Mouse (Mus musculus): ENCODE results near the gene Fam173b. TPM values are rescaled to one million over a fixed set of nuclear protein-coding genes. Genes with fewer than 3 reads are reported as not detected.
A peak's percentile ranks its signal among the peaks of the same experiment; 100 is the strongest.

Fam173b gene
- total RNA-seq, 2 experiments from 2014 or later, result 12.9 to 13.5 TPM

DNA sequence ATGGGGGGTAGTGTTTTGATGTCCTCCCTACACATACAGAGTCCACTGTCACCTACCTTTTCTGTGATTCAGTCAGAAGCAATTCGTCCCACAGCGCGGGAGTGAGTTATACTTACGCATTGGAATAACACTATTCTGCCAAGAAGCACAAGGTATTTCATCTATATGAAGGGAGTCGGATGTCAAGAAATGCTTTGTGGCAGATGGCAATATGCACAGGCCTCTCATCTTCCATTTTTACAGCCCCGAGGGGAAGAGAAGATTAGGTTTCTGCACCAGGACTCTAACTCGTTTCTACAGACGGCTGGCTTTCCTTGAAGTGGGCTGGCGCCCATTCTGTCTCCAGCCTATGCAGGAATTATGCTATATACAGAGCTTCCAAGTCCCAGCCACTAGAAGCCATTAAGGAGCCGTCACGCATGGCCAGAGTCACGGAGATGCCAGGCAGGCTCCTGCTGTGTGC is 29.8 kb downstream of the Fam173b start:
- no peak for DNase-seq (ENCODE audit: low spot score in 2 of 2)

- no peak for DNase-seq (ENCODE audit: low spot score in 2 of 2)
Measured at GRCm38 (mm10) chr15:31632478-31632877, 30.8 kb downstream of the Fam173b start.

GRCm38 (mm10) chr15:31634582-31634981 is 32.9 kb downstream of the Fam173b start:
- DNase-seq (ENCODE audit: low spot score in 2 of 2), result peak; percentile 78 to 94

DNA sequence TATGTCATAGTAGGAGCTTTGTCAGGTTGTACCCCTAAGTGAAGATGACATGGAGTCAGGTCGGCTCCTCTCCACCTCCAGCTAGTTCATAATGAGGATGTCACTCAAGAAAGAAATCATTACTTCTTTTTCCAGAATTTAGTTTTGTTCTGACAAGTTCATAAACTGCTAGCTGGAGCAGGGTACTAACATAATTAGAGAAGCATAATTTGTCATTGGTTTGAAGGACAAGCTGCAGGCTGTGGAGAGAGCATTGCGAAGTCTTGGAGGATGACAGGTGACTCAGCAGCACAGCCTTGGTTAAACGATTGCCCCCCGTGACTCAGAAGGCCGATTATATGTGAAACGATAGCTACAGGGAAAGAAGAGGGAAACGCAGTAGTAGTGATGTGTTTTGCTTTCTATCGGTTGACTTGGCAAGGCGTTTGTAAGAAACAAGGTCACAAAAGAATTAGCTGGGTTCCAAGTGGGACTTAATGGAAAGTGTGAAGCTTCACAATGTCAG is 34.5 kb downstream of the Fam173b start:
- DNase-seq (ENCODE audit: low spot score in 2 of 2), result no peak

- DNase-seq (ENCODE audit: low spot score in 2 of 2), result no peak
Measured at GRCm38 (mm10) chr15:31647225-31647624, 45.6 kb downstream of the Fam173b start.

GRCm38 (mm10) chr15:31647851-31648569 is 46.4 kb downstream of the Fam173b start:
- no peak for DNase-seq (ENCODE audit: low spot score in 2 of 2)

- no peak for DNase-seq (ENCODE audit: low spot score in 2 of 2)
Measured at GRCm38 (mm10) chr15:31649691-31650090, 48.0 kb downstream of the Fam173b start.

DNA sequence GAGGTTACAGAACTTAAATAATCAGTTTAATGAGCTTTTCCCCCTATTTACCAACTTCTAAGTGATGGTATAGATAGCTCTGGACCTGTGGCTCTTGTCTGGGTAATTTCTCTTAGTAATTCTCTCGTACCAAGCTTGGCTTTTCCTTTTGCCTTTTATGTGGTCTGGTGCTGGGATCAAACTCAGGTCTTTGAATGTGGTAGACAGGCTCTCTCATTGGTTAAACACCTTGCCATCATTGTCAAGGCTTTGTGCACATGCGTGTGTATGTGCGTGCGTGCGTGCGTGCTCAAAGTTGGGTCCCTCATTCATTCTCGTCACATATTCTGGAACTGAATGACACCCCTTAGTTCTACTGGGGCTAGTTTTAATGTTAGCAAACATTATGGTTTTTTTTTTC is 49.2 kb downstream of the Fam173b start:
- no peak for DNase-seq (ENCODE audit: low spot score in 2 of 2)

DNA sequence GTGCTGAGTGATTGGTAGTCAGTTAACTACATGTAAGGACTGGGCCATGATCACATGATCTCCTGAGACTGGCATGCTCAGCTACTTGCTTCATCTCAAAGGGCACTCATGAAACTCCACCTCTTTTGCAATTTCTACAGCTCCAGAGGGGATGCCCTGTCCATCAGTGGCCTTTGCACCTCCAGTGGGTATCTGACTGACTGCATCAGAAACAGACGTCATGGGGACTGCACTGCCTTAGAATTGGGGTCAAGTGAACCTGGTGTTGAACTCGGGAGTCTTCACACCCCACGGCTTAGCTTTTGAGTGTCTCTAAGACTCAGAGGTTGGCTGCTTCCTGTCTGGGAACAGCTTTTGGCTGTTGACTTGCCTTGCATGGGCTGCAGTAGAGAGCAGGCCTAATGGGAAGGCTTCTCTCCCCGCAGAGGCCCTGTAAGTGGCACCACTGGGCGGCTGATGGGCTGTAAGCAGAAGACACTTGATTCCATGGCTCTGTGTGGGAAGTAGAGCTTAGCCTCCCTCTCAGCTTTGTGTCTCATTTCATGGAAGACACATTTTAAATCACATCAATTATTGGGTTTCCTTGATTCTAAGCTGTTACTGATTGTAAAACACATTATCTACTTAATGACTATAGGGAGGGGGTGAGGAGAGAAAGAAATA is 58.6 kb downstream of the Fam173b start:
- DNase-seq (ENCODE audit: low spot score in 2 of 2), result no peak

DNA sequence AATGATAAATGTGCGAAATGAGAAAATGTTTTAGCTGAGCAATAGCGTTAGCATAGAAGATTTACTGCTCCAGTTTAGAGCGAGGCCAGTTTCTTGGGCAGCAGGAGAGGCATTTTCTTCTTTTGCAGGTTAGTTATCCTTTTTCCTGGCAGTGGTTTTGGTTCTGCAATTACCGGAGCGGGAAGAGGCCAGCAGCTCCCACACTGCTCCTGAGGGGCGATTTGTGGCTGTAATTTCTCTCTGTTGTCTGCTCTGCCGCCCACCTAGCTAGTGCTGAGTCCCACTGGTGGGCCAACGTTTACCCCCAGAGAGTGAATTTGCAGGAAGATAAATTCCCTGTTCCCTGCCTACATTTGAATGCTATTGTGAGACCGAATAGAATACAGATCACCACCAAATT is 59.2 kb downstream of the Fam173b start:
- no peak for DNase-seq (ENCODE audit: low spot score in 2 of 2)

GRCm38 (mm10) chr15:31661802-31662201 is 60.1 kb downstream of the Fam173b start:
- no peak for DNase-seq (ENCODE audit: low spot score in 2 of 2)

DNA sequence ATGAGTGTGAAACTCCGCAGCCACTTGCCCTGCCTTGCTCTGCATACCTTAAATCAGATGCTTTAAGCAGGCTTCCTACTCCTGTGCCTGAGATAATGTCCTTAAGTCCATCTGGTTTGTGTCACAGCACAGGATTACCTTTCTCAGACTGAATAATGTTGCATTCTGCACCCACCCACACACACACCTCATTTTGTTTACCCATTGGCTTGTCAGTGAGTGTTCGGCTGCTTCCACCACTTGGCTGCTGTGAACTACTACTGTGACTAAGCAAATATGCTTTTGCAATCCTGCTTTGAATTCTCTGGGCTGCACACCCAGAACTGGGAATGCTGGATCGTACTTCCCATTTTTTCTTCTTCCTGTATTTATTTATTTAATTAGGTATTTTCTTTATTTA is 61.4 kb downstream of the Fam173b start:
- no peak for DNase-seq (ENCODE audit: low spot score in 2 of 2)

Other genes starting within 250 kb of the Fam173b start
- 10 to 100 TPM; 19.2 to 23.7 TPM for gene Ankrd33b, start 234.1 kb upstream of the Fam173b start, total RNA-seq (2021)
- gene Ropn1l, start 148.1 kb upstream of the Fam173b start, total RNA-seq (2021), result 1 to 10 TPM in 1 of 2 experiments, not detected in 1; 1.3 TPM
- 100 to 1,000 TPM; 203 to 213 TPM for gene March6, start 70.8 kb upstream of the Fam173b start, total RNA-seq (2021)
- 10 to 100 TPM; 12.3 to 16.0 TPM for gene Cmbl, start 36.5 kb upstream of the Fam173b start, total RNA-seq (2021)
- gene Cct5, start within 50 bp of the Fam173b start, total RNA-seq (2021), result 100 to 1,000 TPM; 223 to 246 TPM

Measured in layer of hippocampus, postnatal 14 days (tissue).